ENCODE assay signal across 8 mouse cellular contexts in genomic region chr4:33734923-33735322, GRCm38 (mm10).
DNase-seq lines count a peak whose midpoint lies in the region; TF ChIP-seq lines count a peak whose summit lies in the region.

No protein-coding gene starts in this region.

- WGBS in olfactory bulb, adult 2 months, result 44% methylated on average over 8 of the region's 8 CpGs

- TF ChIP-seq CTCF in olfactory bulb, adult 2 months (IDR thresholded peaks at IDR 0.05; ENCODE audit: insufficient read depth, low read depth, low read length), result no peak

- intact Hi-C loops in heart, postnatal 36 days (cut with DNase I), result no loop called here

- H3K4me3 ChIP-seq in olfactory bulb, adult 2 months (ENCODE audit: insufficient read depth, low read depth, low read length), result no peak overlapping the region

- no peak for TF ChIP-seq POLR2A in olfactory bulb, adult 2 months (IDR thresholded peaks at IDR 0.05; ENCODE audit: insufficient read depth, low read depth, low read length)

- peak overlapping the region; percentile 53 for H3K27ac ChIP-seq in olfactory bulb, adult 2 months (ENCODE audit: insufficient read depth, low read depth, low read length)

- H3K4me1 ChIP-seq in olfactory bulb, adult 2 months (ENCODE audit: control insufficient read depth, insufficient read depth, low read length), result peaks cover 10% of the 10 kb centered on the region; the same call in 1 of the 2 replicates

- peak; percentile 90 for DNase-seq in heart, adult 11 months
- no peak for DNase-seq in heart, postnatal 36 days
- peak; percentile 77 to 87 for DNase-seq in adrenal gland, adult (ENCODE audit: inconsistent age in 2 of 2, low spot score in 1 of 2)
- peak; percentile 58 for DNase-seq in embryo, embryonic 11 days
- peak; percentile 48 to 64 for DNase-seq in kidney, postnatal 4 days
- DNase-seq in spleen, postnatal 4 days (ENCODE audit: low spot score in 2 of 2), result no peak
- DNase-seq in natural killer cell, adult 2 months (ENCODE audit: low spot score in 2 of 2), result no peak

Comparison
In these comparisons a context has a peak if more than half of its experiments do, and no peak if none do; other contexts are left out.
1. DNase-seq: peak in heart, adult 11 months (single experiment), adrenal gland, adult (2 of 2), embryo, embryonic 11 days (single experiment) and kidney, postnatal 4 days (2 of 2); none in heart, postnatal 36 days (0 of 2), spleen, postnatal 4 days (0 of 2) and natural killer cell, adult 2 months (0 of 2).